19 mouse cellular contexts compared by ENCODE assay signal in the genomic region with DNA sequence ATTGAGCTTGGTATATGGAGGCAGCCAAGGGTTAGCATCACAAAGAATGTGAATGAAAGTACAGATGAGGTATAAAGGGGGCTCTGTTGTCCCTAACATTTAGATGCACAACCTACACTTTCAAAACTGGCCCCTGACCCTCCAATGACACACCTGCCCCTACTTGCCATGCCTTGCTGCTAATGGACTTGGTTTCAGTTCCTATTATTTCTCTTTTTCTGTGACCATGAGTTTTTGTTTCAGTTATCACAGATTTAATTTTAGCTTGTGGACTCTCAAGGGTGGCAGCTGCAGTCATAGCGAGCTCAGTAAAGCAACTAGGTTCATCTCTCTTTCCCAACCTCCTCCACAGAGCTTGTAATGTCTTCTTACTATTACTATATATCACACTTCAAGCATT.
DNase-seq lines count a peak whose midpoint lies in the region; TF ChIP-seq lines count a peak whose summit lies in the region.
"Had no signal": no experiment of that assay in that cellular context is flagged by ENCODE, and none has a peak within 500 bp of the region (broad histone marks: within the 10 kb centered on the region; RNA-seq: fewer than 3 reads in every experiment).

No protein-coding gene starts in this region.

- peak overlapping the region; percentile 98 for H3K9ac ChIP-seq in CH12.LX (ENCODE audit: insufficient read depth, low read depth)
- H3K9ac ChIP-seq: forebrain, embryonic 13.5 days; hindbrain, embryonic 12.5 days; hindbrain, embryonic 15.5 days had no signal

- dilution Hi-C loops in CH12.LX (cut with MboI; ENCODE audit: extremely low pct_ligation_motif_present, extremely low pct_unique_long_range_greater_than_20kb, low sequenced_read_pairs): no loop called here

- H3K36me3 ChIP-seq in CH12.LX (replicated peaks in 1 of 2; ENCODE audit: control insufficient read depth in 1 of 2, insufficient read depth in 1 of 2, low read length in 1 of 2): peaks cover 0 to 50% of the 10 kb centered on the region in 2 experiments
- no peaks in the 10 kb centered on the region for H3K36me3 ChIP-seq in splenic B cell, adult 2 months (ENCODE audit: control insufficient read depth, insufficient read depth, low read length, poor library complexity, severe bottlenecking)
- H3K36me3 ChIP-seq: forebrain, embryonic 10.5 days; G1E; hindbrain, embryonic 12.5 days; hindbrain, embryonic 15.5 days had no signal

- peak; percentile 24 for TF ChIP-seq RAD21 in CH12.LX (IDR thresholded peaks at IDR 0.05; ENCODE audit: low read depth, low read length)

- H3K79me2 ChIP-seq in CH12.LX (replicated peaks; ENCODE audit: control insufficient read depth, extremely low read depth, insufficient read depth, poor library complexity, severe bottlenecking): no peaks in the 10 kb centered on the region; the same call in 1 of the 2 replicates

- H3K27ac ChIP-seq in CH12.LX (ENCODE audit: insufficient read depth, low read depth): peak overlapping the region; percentile 100
- H3K27ac ChIP-seq: forebrain, embryonic 10.5 days; forebrain, embryonic 13.5 days; hindbrain, embryonic 12.5 days; hindbrain, embryonic 15.5 days had no signal

- DNase-seq in lung, postnatal 36 days: peak; percentile 2
- DNase-seq in lung, adult 2 months: no peak
- DNase-seq in A20 (ENCODE audit: low read depth, low spot score) (peak; percentile 93), CH12.LX (ENCODE audit: extremely low read depth) (peak; percentile 91)
- DNase-seq in splenic B cell, adult 2 months (ENCODE audit: low read depth, low spot score): peak; percentile 68
- DNase-seq in left cerebral cortex, adult 9 months (ENCODE audit: low spot score in 2 of 2): no peak
- no peak for DNase-seq in frontal cortex, postnatal 36 days (ENCODE audit: low spot score in 2 of 2)
- DNase-seq: adrenal gland, postnatal 10 days; adrenal gland, postnatal 36 days; cerebellum, adult 18-20 months; cerebellum, adult 9-10 months; cerebellum, postnatal 14 days; gastrocnemius, postnatal 25 days; heart, adult 18-20 months had no signal

- H3K4me2 ChIP-seq in CH12.LX (ENCODE audit: insufficient read depth, low read depth, poor library complexity, severe bottlenecking): peak overlapping the region; percentile 55
- H3K4me2 ChIP-seq: forebrain, embryonic 13.5 days; hindbrain, embryonic 12.5 days; hindbrain, embryonic 15.5 days had no signal

- no peak for TF ChIP-seq CTCF in lung, adult 2 months (IDR thresholded peaks at IDR 0.05; ENCODE audit: insufficient read depth, low read length)
- TF ChIP-seq CTCF in CH12.LX (conservative IDR thresholded peaks at IDR 0.05 in 1 of 2, IDR thresholded peaks at IDR 0.05 in 1 of 2; ENCODE audit: low read depth in 2 of 2, low read length in 2 of 2): no peak

- TF ChIP-seq EP300 in CH12.LX (IDR thresholded peaks at IDR 0.05; ENCODE audit: low read length): peak; percentile 100

- H3K4me1 ChIP-seq in lung, adult 2 months (ENCODE audit: control insufficient read depth, insufficient read depth, low read length): no peaks in the 10 kb centered on the region
- peaks cover 35 to 95% of the 10 kb centered on the region in 2 experiments for H3K4me1 ChIP-seq in CH12.LX (ENCODE audit: control insufficient read depth in 1 of 2, insufficient read depth in 2 of 2)
- H3K4me1 ChIP-seq: forebrain, embryonic 10.5 days; forebrain, embryonic 13.5 days; hindbrain, embryonic 12.5 days; hindbrain, embryonic 15.5 days had no signal

- no peaks in the 10 kb centered on the region for H3K9me3 ChIP-seq in CH12.LX (replicated peaks; ENCODE audit: low read length)
- H3K9me3 ChIP-seq: forebrain, embryonic 10.5 days; forebrain, embryonic 13.5 days; G1E; hindbrain, embryonic 12.5 days; hindbrain, embryonic 15.5 days had no signal

- H3K27me3 ChIP-seq in CH12.LX (replicated peaks): no peaks in the 10 kb centered on the region
- no peaks in the 10 kb centered on the region for H3K27me3 ChIP-seq in splenic B cell, adult 2 months (ENCODE audit: control insufficient read depth, insufficient read depth, low read length, poor library complexity, severe bottlenecking)
- H3K27me3 ChIP-seq: forebrain, embryonic 13.5 days; hindbrain, embryonic 12.5 days; hindbrain, embryonic 15.5 days had no signal

- no peak overlapping the region for H3K4me3 ChIP-seq in lung, adult 2 months (replicated peaks; ENCODE audit: extremely low read depth, low read depth, low read length)
- no peak overlapping the region for H3K4me3 ChIP-seq in CH12.LX (replicated peaks in 1 of 3; ENCODE audit: low read depth in 2 of 3, low read length in 2 of 3, poor library complexity in 1 of 3)
- H3K4me3 ChIP-seq: forebrain, embryonic 10.5 days; forebrain, embryonic 13.5 days; hindbrain, embryonic 12.5 days; hindbrain, embryonic 15.5 days had no signal

- no peak for TF ChIP-seq POLR2A in lung, adult 2 months (IDR thresholded peaks at IDR 0.05; ENCODE audit: borderline replicate concordance, extremely low read depth, low read depth, low read length)
- TF ChIP-seq POLR2A in CH12.LX (IDR thresholded peaks at IDR 0.05; ENCODE audit: low read depth, low read length): no peak; the same call in 1 of the 2 replicates

- in situ Hi-C loops in CH12.LX (cut with MboI; ENCODE audit: low pct_ligation_motif_present, low pct_unique_long_range_greater_than_20kb, low sequenced_read_pairs): loop anchor here (5.0 kb wide), 1 partner anchor 35 kb away; no protein-coding TSS in a partner anchor

- 48% methylated on average over 1 of the region's 1 CpGs for WGBS in lung, adult 2 months

TF ChIP-seq in CH12.LX, 34 proteins besides CTCF, POLR2A, EP300 and RAD21:
- TF ChIP-seq POLR2AphosphoS2 (IDR thresholded peaks at IDR 0.05; ENCODE audit: low read depth, low read length): no peak
- no peak; the same call in 1 of the 2 replicates for TF ChIP-seq USF2 (conservative IDR thresholded peaks at IDR 0.05; ENCODE audit: low read depth, low read length)
- peak; percentile 81 for TF ChIP-seq TBP (conservative IDR thresholded peaks at IDR 0.05; ENCODE audit: low read depth, low read length)
- peak; percentile 95 for TF ChIP-seq CHD1 (IDR thresholded peaks at IDR 0.05; ENCODE audit: low read depth, low read length)
- TF ChIP-seq JUN (IDR thresholded peaks at IDR 0.05; ENCODE audit: insufficient read depth, low read depth, low read length): peak; percentile 96
- TF ChIP-seq ZMIZ1 (IDR thresholded peaks at IDR 0.05; ENCODE audit: low read depth, low read length): 0 out of 2 replicates have a peak, but pooled peaks have one; percentile 71
- no peak for TF ChIP-seq ZC3H11A (IDR thresholded peaks at IDR 0.05; ENCODE audit: low read depth, low read length)
- no peak for TF ChIP-seq USF1 (IDR thresholded peaks at IDR 0.05; ENCODE audit: low read depth, low read length)
- no peak for TF ChIP-seq NRF1 (IDR thresholded peaks at IDR 0.05; ENCODE audit: low read depth, low read length)
- TF ChIP-seq MAX (IDR thresholded peaks at IDR 0.05; ENCODE audit: low read length): peak; percentile 92
- TF ChIP-seq JUND (conservative IDR thresholded peaks at IDR 0.05; ENCODE audit: low read depth, low read length): peak; percentile 94
- no peak; the same call in 1 of the 2 replicates for TF ChIP-seq SMC3 (IDR thresholded peaks at IDR 0.05; ENCODE audit: low read depth, low read length)
- TF ChIP-seq GABPA (IDR thresholded peaks at IDR 0.05; ENCODE audit: insufficient replicate concordance, low read depth, low read length): no peak
- peak; percentile 100 for TF ChIP-seq IRF4 (IDR thresholded peaks at IDR 0.05; ENCODE audit: low read depth, low read length)
- no peak for TF ChIP-seq NELFE (IDR thresholded peaks at IDR 0.05; ENCODE audit: low read depth, low read length)
- TF ChIP-seq UBTF (IDR thresholded peaks at IDR 0.05; ENCODE audit: low read depth, low read length): no peak
- TF ChIP-seq HCFC1 (IDR thresholded peaks at IDR 0.05; ENCODE audit: low read depth, low read length): no peak
- peak; percentile 81 for TF ChIP-seq BHLHE40 (IDR thresholded peaks at IDR 0.05; ENCODE audit: low read depth, low read length)
- TF ChIP-seq TCF12 (IDR thresholded peaks at IDR 0.05; ENCODE audit: low read depth, low read length): peak; percentile 100
- TF ChIP-seq ZNF384 (IDR thresholded peaks at IDR 0.05; ENCODE audit: low read depth, low read length): no peak; the same call in 1 of the 2 replicates
- TF ChIP-seq CHD2 (IDR thresholded peaks at IDR 0.05; ENCODE audit: low read length): peak; percentile 96
- no peak for TF ChIP-seq ZKSCAN1 (IDR thresholded peaks at IDR 0.05; ENCODE audit: borderline replicate concordance, low read depth, low read length)
- peak; percentile 91 for TF ChIP-seq ETS1 (conservative IDR thresholded peaks at IDR 0.05; ENCODE audit: low read depth, low read length)
- peak; percentile 91 for TF ChIP-seq RCOR1 (conservative IDR thresholded peaks at IDR 0.05; ENCODE audit: low read depth, low read length)
- TF ChIP-seq MAZ (IDR thresholded peaks at IDR 0.05; ENCODE audit: low read depth, low read length): peak; percentile 96
- peak; percentile 93 for TF ChIP-seq SIN3A (IDR thresholded peaks at IDR 0.05; ENCODE audit: low read length)
- peak; percentile 96 for TF ChIP-seq MYC (IDR thresholded peaks at IDR 0.05; ENCODE audit: low read depth, low read length)
- TF ChIP-seq MAFK (IDR thresholded peaks at IDR 0.05; ENCODE audit: insufficient replicate concordance, low read length): peak; percentile 80; the same call in 1 of the 2 replicates
- TF ChIP-seq MEF2A (IDR thresholded peaks at IDR 0.05; ENCODE audit: borderline replicate concordance, low read depth, low read length): peak; percentile 100
- peak; percentile 63; the same call in 1 of the 2 replicates for TF ChIP-seq KAT2A (IDR thresholded peaks at IDR 0.05; ENCODE audit: insufficient replicate concordance, low read length)
- TF ChIP-seq PAX5 (IDR thresholded peaks at IDR 0.05; ENCODE audit: low read length): no peak
- peak; percentile 79; the same call in 1 of the 2 replicates for TF ChIP-seq E2F4 (IDR thresholded peaks at IDR 0.05; ENCODE audit: insufficient replicate concordance, low read depth, low read length)
- no peak for TF ChIP-seq ELF1 (IDR thresholded peaks at IDR 0.05; ENCODE audit: low read depth, low read length)
- no peak for TF ChIP-seq MXI1 (IDR thresholded peaks at IDR 0.05; ENCODE audit: low read depth, low read length)

Comparison
In these comparisons a context has a peak if more than half of its experiments do, and no peak if none do; other contexts are left out.
1. DNase-seq: peak in lung, postnatal 36 days (single experiment), A20 (single experiment), CH12.LX (single experiment) and splenic B cell, adult 2 months (single experiment); none in lung, adult 2 months (single experiment), left cerebral cortex, adult 9 months (0 of 2) and frontal cortex, postnatal 36 days (0 of 2).